Mouse (Mus musculus) mesoderm, embryonic 11.5 days (tissue): ENCODE results near the gene Gm7029.
"Not testable (repeated sequence)": the region's sequence is repeated elsewhere in the genome, so short reads cannot be mapped to it uniquely, and the experiment has no call there.

Experiments
- DNase-seq: peaks from one replicate; pipeline ENCODE4 v3.0.0-alpha.2; 2012; ENCODE audit warnings: low read depth, low spot score

The Gm7029 gene

GRCm38 (mm10) chr17:33873537-33873936 is at the start of gene Gm7029:
Gene Gm7029 (plus strand): TSS chr17:33873837.
- DNase-seq: not testable (repeated sequence)

- DNase-seq: peak; percentile 99
Measured at GRCm38 (mm10) chr17:33824084-33824996, 49.3 kb upstream of the Gm7029 start, which contains the start of the genes Rps28 and Ndufa7. Gene Rps28 (minus strand): TSS chr17:33824562. Gene Ndufa7 (plus strand): TSS chr17:33824572.

GRCm38 (mm10) chr17:33824997-33825330 is 48.7 kb upstream of the Gm7029 start:
- DNase-seq: not testable (repeated sequence)

- no peak for DNase-seq
Measured at GRCm38 (mm10) chr17:33825462-33825861, 48.2 kb upstream of the Gm7029 start.

GRCm38 (mm10) chr17:33826850-33827249 is 46.8 kb upstream of the Gm7029 start:
- DNase-seq: peak; percentile 84

- no peak for DNase-seq
Measured at GRCm38 (mm10) chr17:33828892-33829291, 44.7 kb upstream of the Gm7029 start.

- no peak for DNase-seq
Measured at GRCm38 (mm10) chr17:33829561-33829960, 44.1 kb upstream of the Gm7029 start.

- peak; percentile 93 for DNase-seq
Measured at GRCm38 (mm10) chr17:33842966-33843795, 30.5 kb upstream of the Gm7029 start, which contains the start of gene Cd320. Gene Cd320 (plus strand): TSS chr17:33843091.

- DNase-seq: no peak
Measured at GRCm38 (mm10) chr17:33844196-33844595, 29.4 kb upstream of the Gm7029 start.

GRCm38 (mm10) chr17:33848139-33848538 is 25.5 kb upstream of the Gm7029 start:
- no peak for DNase-seq

GRCm38 (mm10) chr17:33851331-33851730 is 22.3 kb upstream of the Gm7029 start:
- DNase-seq: no peak

GRCm38 (mm10) chr17:33857816-33858215 is 15.8 kb upstream of the Gm7029 start:
- DNase-seq: no peak

- DNase-seq: peak; percentile 53
Measured at GRCm38 (mm10) chr17:33865330-33866030, 8.2 kb upstream of the Gm7029 start.

- no peak for DNase-seq
Measured at GRCm38 (mm10) chr17:33874411-33874810, 774 bp downstream of the Gm7029 start.

- not testable (repeated sequence) for DNase-seq
Measured at GRCm38 (mm10) chr17:33875797-33876196, 2.2 kb downstream of the Gm7029 start.

- not testable (repeated sequence) for DNase-seq
Measured at GRCm38 (mm10) chr17:33884320-33884719, 10.7 kb downstream of the Gm7029 start.

- DNase-seq: not testable (repeated sequence)
Measured at GRCm38 (mm10) chr17:33887802-33888201, 14.2 kb downstream of the Gm7029 start.

- DNase-seq: not testable (repeated sequence)
Measured at GRCm38 (mm10) chr17:33888230-33888629, 14.6 kb downstream of the Gm7029 start.

GRCm38 (mm10) chr17:33889941-33890532 is 16.4 kb downstream of the Gm7029 start:
- DNase-seq: not testable (repeated sequence)

- DNase-seq: peak; percentile 100
Measured at GRCm38 (mm10) chr17:33890533-33891059, 17.0 kb downstream of the Gm7029 start, which contains the start of gene Kifc1. Gene Kifc1 (minus strand): TSS chr17:33890661.

- no peak for DNase-seq
Measured at GRCm38 (mm10) chr17:33891357-33891756, 17.7 kb downstream of the Gm7029 start.
